Mouse (Mus musculus): ENCODE data around the gene Cntnap1. TPM values are rescaled to one million over a fixed set of nuclear protein-coding genes. Genes with fewer than 3 reads are reported as not detected.
A peak's percentile ranks its signal among the peaks of the same experiment; 100 is the strongest.

The Cntnap1 gene
- polyA plus RNA-seq, 1 experiment from 2014 or later = 1.5 TPM

DNA sequence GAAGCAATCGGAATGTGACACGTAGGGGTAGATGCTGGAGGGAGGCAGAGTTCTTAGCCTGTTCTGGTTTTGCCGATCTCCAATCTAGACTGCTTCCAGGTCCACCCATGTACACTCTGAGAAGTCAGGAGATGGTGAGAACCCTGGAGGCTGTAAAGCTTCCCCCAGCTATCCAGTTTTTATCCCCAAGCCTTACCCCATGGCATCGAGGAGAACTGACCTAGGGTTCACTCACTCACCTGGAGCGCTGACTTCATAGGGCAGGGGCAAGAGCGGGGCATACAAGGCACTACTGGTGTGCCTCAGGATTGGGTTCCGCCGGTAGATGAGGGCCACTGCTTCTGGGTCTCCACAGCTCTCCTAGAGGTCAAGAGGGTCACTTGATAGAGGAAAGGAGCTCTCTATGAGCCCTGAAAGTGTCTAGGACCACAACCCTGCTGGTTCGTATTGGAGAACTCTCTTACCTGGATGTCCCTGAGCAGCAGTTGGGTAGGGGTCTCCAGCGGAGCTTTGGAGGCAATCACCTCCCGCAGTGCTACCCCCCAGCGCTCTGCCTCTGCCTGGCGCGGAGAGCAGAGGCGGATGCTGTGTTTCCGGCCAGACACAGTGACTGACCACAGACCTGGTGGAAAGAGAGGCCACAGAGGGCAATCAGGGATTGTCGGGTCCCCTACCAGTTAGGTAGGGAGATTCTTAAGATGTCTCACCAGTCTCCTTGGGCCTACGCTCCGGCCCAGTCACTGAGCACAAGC lies 2.9 kb upstream of the Cntnap1 start:
- no peaks in the 10 kb centered on the region for H3K9me3 ChIP-seq (ENCODE audit: low read length)
- DNase-seq = no peak
- no peak overlapping the region for H3K27ac ChIP-seq (ENCODE audit: low read depth)
- H3K36me3 ChIP-seq (replicated peaks; ENCODE audit: insufficient read depth, low read length) = peaks cover 16% of the 10 kb centered on the region
- H3K4me1 ChIP-seq (ENCODE audit: insufficient read depth) = peaks cover 39% of the 10 kb centered on the region
- peaks cover 92% of the 10 kb centered on the region for H3K27me3 ChIP-seq (ENCODE audit: insufficient read depth, low read length)
- WGBS (ENCODE audit: insufficient replicate concordance) = 50% methylated on average over 19 of the region's 19 CpGs
- H3K4me3 ChIP-seq (ENCODE audit: low read depth, low read length) = no peak overlapping the region
- H3K4me2 ChIP-seq (ENCODE audit: low read depth, low read length) = no peak overlapping the region
- no peak for TF ChIP-seq EP300 (IDR thresholded peaks at IDR 0.05; ENCODE audit: low read depth)
- TF ChIP-seq CTCF (IDR thresholded peaks at IDR 0.05; ENCODE audit: low read depth) = no peak
- H3K9ac ChIP-seq (replicated peaks) = no peak overlapping the region
- ATAC-seq = no peak

DNA sequence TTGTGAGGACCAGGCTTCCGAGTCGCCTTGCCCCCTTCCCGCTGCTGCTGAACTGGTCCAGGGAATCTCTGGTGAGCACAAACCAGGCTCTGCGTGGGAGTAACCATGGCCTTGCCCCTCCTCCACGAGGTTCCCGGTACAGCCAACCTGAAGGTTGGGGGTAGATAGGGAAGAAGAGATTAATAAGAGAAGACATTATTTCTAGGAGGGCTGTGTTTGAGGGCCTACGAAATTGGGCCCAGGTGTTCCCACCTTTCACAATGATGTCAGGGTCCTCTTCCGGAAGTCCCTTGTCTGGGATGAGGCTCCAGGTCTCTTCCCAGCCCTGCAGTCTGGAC lies 2.4 kb upstream of the Cntnap1 start:
- Histone ChIP-seq H3K4me2 (ENCODE audit: low read depth, low read length) (no peak overlapping the region), H3K4me1 (ENCODE audit: insufficient read depth) (peaks cover 39% of the 10 kb centered on the region), H3K9me3 (ENCODE audit: low read length) (no peaks in the 10 kb centered on the region), H3K27ac (ENCODE audit: low read depth) (no peak overlapping the region), H3K36me3 (replicated peaks; ENCODE audit: insufficient read depth, low read length) (peaks cover 16% of the 10 kb centered on the region), H3K4me3 (ENCODE audit: low read depth, low read length) (no peak overlapping the region), H3K9ac (replicated peaks) (no peak overlapping the region), H3K27me3 (ENCODE audit: insufficient read depth, low read length) (peaks cover 92% of the 10 kb centered on the region)
- TF ChIP-seq CTCF (IDR thresholded peaks at IDR 0.05; ENCODE audit: low read depth) (no peak), EP300 (IDR thresholded peaks at IDR 0.05; ENCODE audit: low read depth) (no peak)
- DNase-seq (no peak), ATAC-seq (no peak)
- whole genome bisulfite sequencing (ENCODE audit: insufficient replicate concordance) = 58% methylated on average over 8 of the region's 8 CpGs

DNA sequence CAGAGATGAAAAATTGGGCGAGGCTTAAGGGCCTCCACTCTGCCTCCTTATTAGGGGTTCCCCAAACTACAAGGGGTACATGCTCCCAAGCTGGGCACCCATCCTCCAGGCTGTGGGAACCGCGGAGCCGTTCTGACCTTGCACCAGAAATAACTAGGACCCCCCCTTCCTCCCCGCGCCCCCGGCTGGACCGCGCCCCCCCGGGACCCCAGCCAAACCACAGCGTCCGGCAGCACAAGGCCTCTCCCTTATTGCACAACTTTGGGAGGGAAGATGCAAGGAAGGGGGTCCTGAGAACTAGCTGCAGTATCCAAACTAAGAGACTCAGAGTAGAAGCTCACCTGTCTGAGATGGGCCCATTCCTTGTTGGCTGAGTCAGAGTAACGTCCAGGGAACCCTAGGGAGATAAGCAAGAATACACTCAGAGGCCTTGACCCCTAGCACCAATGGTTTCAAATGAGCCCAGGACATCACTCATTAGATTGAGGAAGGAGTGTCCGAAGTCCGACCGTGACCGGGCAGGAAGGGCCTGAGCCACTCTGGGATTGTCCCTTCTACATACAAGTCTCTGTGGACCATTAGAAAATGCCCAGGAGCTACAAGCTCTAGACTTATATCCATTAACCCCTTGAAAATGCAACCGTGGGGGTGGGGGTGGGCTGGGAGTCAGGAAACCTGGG lies 1.9 kb upstream of the Cntnap1 start:
- DNase-seq (no peak), ATAC-seq (no peak)
- peak overlapping the region; percentile 13; the same call in 1 of the 2 replicates for H3K4me2 ChIP-seq (ENCODE audit: low read depth, low read length)
- no peak overlapping the region for H3K4me3 ChIP-seq (ENCODE audit: low read depth, low read length)
- H3K9ac ChIP-seq (replicated peaks) = no peak overlapping the region
- 51% methylated on average over 18 of the region's 18 CpGs for WGBS (ENCODE audit: insufficient replicate concordance)
- peaks cover 92% of the 10 kb centered on the region for H3K27me3 ChIP-seq (ENCODE audit: insufficient read depth, low read length)
- no peak for TF ChIP-seq EP300 (IDR thresholded peaks at IDR 0.05; ENCODE audit: low read depth)
- TF ChIP-seq CTCF (IDR thresholded peaks at IDR 0.05; ENCODE audit: low read depth) = no peak
- H3K36me3 ChIP-seq (replicated peaks; ENCODE audit: insufficient read depth, low read length) = peaks cover 16% of the 10 kb centered on the region
- no peaks in the 10 kb centered on the region for H3K9me3 ChIP-seq (ENCODE audit: low read length)
- peaks cover 44% of the 10 kb centered on the region for H3K4me1 ChIP-seq (ENCODE audit: insufficient read depth)
- H3K27ac ChIP-seq (ENCODE audit: low read depth) = no peak overlapping the region

DNA sequence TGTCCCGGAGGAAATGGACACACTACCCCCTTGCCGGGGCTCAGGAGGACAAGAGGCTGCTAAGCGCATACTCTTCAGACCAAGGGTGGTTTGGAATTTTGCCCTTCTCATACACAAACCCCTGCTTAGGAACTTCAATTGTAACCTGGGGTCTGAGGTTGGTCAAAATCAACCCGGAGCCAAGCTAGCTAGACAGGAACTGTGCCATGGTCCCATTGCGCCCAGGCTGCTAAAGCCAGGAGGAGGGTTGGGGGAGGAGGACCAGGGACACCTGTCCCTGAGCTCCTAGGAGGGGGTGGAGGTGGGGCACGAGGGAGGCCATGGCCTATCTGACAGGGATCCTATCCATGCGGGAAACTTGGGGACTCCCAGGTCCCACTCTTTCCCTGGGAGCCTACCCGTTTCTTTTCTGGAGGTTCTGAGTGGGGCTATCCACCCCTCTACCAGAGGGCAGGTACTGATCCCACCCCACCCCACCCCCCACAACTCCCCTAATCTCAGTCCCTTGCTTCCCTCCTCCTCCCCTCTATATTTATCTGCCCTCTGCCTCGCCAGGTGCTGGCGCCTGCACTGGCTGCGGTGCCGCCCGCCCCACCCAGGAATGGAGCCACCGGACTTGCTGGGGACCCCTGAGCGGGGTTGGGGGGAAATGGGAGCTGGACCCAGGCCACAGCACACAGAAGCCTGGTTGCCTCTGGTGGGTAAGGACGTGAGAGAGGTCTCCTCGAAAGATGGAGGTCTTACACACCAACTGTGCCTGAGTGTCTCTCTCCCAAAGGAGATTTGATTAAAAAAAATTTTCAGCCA lies 819 bp upstream of the Cntnap1 start:
- DNase-seq = no peak
- ATAC-seq = no peak
- Histone ChIP-seq H3K9me3 (ENCODE audit: low read length) (no peaks in the 10 kb centered on the region), H3K36me3 (replicated peaks; ENCODE audit: insufficient read depth, low read length) (peaks cover 10% of the 10 kb centered on the region), H3K9ac (replicated peaks) (no peak overlapping the region; the same call in 1 of the 2 replicates), H3K4me2 (ENCODE audit: low read depth, low read length) (peak overlapping the region; percentile 82), H3K27me3 (ENCODE audit: insufficient read depth, low read length) (peaks cover 92% of the 10 kb centered on the region), H3K4me3 (ENCODE audit: low read depth, low read length) (peak overlapping the region; percentile 63), H3K27ac (ENCODE audit: low read depth) (no peak overlapping the region), H3K4me1 (ENCODE audit: insufficient read depth) (peaks cover 49% of the 10 kb centered on the region)
- 17% methylated on average over 17 of the region's 17 CpGs for WGBS (ENCODE audit: insufficient replicate concordance)
- TF ChIP-seq EP300 (IDR thresholded peaks at IDR 0.05; ENCODE audit: low read depth) = no peak
- TF ChIP-seq CTCF (IDR thresholded peaks at IDR 0.05; ENCODE audit: low read depth) = no peak

DNA sequence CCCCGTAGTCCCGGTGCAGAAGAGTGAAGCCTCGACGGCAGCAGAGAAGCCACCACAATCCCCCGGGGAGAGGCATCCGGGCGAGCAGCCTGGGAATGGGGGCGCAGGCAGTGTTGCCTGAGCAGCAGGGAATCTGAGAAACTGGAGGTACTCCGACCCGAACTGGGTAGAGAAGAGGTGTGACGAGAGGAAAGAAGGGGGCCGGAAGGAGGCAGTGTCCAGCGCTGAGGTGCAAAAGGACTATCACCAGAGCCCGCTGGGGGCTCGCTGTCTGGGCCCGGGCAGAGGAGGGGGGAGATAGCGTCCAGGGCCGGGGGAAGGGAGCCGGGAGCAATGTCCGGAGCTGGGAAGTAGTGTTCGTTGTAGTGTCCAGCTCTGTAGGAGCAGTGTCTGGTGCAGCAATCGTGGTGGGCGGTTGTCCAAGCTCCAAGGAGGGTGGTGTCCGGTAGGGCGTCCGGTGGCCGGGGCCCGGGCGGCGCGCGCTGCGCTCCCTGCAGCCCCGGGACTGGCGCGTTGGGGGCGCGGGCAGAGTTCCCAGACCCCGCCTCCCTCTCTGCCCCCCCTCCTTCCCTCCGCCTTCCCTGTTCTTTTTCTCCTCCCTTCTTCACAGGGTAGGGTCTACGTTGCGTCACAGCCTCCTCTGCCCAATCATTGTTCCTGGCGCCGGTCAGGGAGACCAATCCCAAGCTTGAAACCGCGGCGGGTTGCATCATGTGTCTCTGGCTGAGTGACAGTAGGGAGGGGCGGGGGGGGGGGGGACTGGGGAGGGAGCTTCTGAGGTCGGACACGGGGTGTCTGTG lies 688 bp downstream of the Cntnap1 start, which contains the start of gene Plekhh3:
Gene Plekhh3 (minus strand): TSS at position 541 of the 800 bp plus-strand sequence.
- Histone ChIP-seq H3K4me3 (ENCODE audit: low read depth, low read length) (peak within 1 kb of the TSS; percentile 63), H3K4me1 (ENCODE audit: insufficient read depth) (peaks cover 48% of the 10 kb centered on the region), H3K36me3 (replicated peaks; ENCODE audit: insufficient read depth, low read length) (peaks cover 10% of the 10 kb centered on the region), H3K9me3 (ENCODE audit: low read length) (no peaks in the 10 kb centered on the region), H3K27ac (ENCODE audit: low read depth) (peak within 1 kb of the TSS; percentile 63), H3K4me2 (ENCODE audit: low read depth, low read length) (peak within 1 kb of the TSS; percentile 82), H3K27me3 (ENCODE audit: insufficient read depth, low read length) (peaks cover 95% of the 10 kb centered on the region), H3K9ac (replicated peaks) (peak within 1 kb of the TSS; percentile 62)
- ATAC-seq (peak; percentile 89), DNase-seq (peak; percentile 89)
- TF ChIP-seq CTCF (IDR thresholded peaks at IDR 0.05; ENCODE audit: low read depth) (peak; percentile 14; the same call in 1 of the 2 replicates), EP300 (IDR thresholded peaks at IDR 0.05; ENCODE audit: low read depth) (no peak)
- WGBS (ENCODE audit: insufficient replicate concordance) = 1% methylated on average over 47 of the region's 50 CpGs

Data from liver, postnatal 0 days (tissue).